Mouse (Mus musculus): ENCODE measurements around the gene Pigs. TPM values are rescaled to one million over a fixed set of nuclear protein-coding genes. Genes with fewer than 3 reads are reported as not detected.

The Pigs gene
- total RNA-seq, 2 experiments from 2014 or later, result 23.0 to 23.6 TPM

GRCm38 (mm10) chr11:78360125-78360788, 32.0 kb downstream of the Pigs start:
- DNase-seq (ENCODE audit: low spot score), result no peak
- intact Hi-C loops (cut with DNase I), result loop anchor here (1.0 to 5.0 kb wide), 2 partner anchors 39 to 92 kb away; no protein-coding TSS in a partner anchor

- DNase-seq (ENCODE audit: low spot score), result no peak
- intact Hi-C loops (cut with DNase I), result loop anchor here (1.0 to 5.0 kb wide), 2 partner anchors 39 to 92 kb away; no protein-coding TSS in a partner anchor
Measured at GRCm38 (mm10) chr11:78360789-78361131, 32.5 kb downstream of the Pigs start.

GRCm38 (mm10) chr11:78363309-78364007, 35.2 kb downstream of the Pigs start:
- intact Hi-C loops (cut with DNase I), result loop anchor here (5.0 kb wide), 1 partner anchor 89 kb away; no protein-coding TSS in a partner anchor

GRCm38 (mm10) chr11:78364103-78364502, 35.9 kb downstream of the Pigs start:
- intact Hi-C loops (cut with DNase I), result loop anchor here (5.0 kb wide), 1 partner anchor 88 kb away; no protein-coding TSS in a partner anchor
- DNase-seq (ENCODE audit: low spot score), result no peak

More at GRCm38 (mm10) chr11:78363309-78364007, 35.2 kb downstream of the Pigs start:
- DNase-seq (ENCODE audit: low spot score), result no peak

- DNase-seq (ENCODE audit: low spot score), result no peak
- intact Hi-C loops (cut with DNase I), result no loop called here
Measured at GRCm38 (mm10) chr11:78367456-78368225, 39.4 kb downstream of the Pigs start.

- intact Hi-C loops (cut with DNase I), result no loop called here
- no peak for DNase-seq (ENCODE audit: low spot score)
Measured at GRCm38 (mm10) chr11:78370389-78370788, 42.2 kb downstream of the Pigs start.

- intact Hi-C loops (cut with DNase I), result no loop called here
Measured at GRCm38 (mm10) chr11:78371711-78372110, 43.5 kb downstream of the Pigs start.

GRCm38 (mm10) chr11:78372166-78372565, 44.0 kb downstream of the Pigs start:
- no peak for DNase-seq (ENCODE audit: low spot score)
- intact Hi-C loops (cut with DNase I), result no loop called here

More at GRCm38 (mm10) chr11:78371711-78372110, 43.5 kb downstream of the Pigs start:
- no peak for DNase-seq (ENCODE audit: low spot score)

- intact Hi-C loops (cut with DNase I), result no loop called here
- no peak for DNase-seq (ENCODE audit: low spot score)
Measured at GRCm38 (mm10) chr11:78372610-78373009, 44.4 kb downstream of the Pigs start.

- no peak for DNase-seq (ENCODE audit: low spot score)
- intact Hi-C loops (cut with DNase I), result no loop called here
Measured at GRCm38 (mm10) chr11:78374147-78374546, 45.9 kb downstream of the Pigs start.

- intact Hi-C loops (cut with DNase I), result no loop called here
- no peak for DNase-seq (ENCODE audit: low spot score)
Measured at GRCm38 (mm10) chr11:78377549-78378159, 49.4 kb downstream of the Pigs start.

- no peak for DNase-seq (ENCODE audit: low spot score)
- intact Hi-C loops (cut with DNase I), result no loop called here
Measured at GRCm38 (mm10) chr11:78380351-78380750, 52.1 kb downstream of the Pigs start.

- no peak for DNase-seq (ENCODE audit: low spot score)
- intact Hi-C loops (cut with DNase I), result no loop called here
Measured at GRCm38 (mm10) chr11:78380996-78381395, 52.8 kb downstream of the Pigs start.

GRCm38 (mm10) chr11:78382286-78382685, 54.1 kb downstream of the Pigs start:
- intact Hi-C loops (cut with DNase I), result no loop called here
- no peak for DNase-seq (ENCODE audit: low spot score)

- no peak for DNase-seq (ENCODE audit: low spot score)
- intact Hi-C loops (cut with DNase I), result no loop called here
Measured at GRCm38 (mm10) chr11:78382701-78383100, 54.5 kb downstream of the Pigs start.

GRCm38 (mm10) chr11:78385776-78386175, 57.6 kb downstream of the Pigs start:
- DNase-seq (ENCODE audit: low spot score), result no peak
- intact Hi-C loops (cut with DNase I), result no loop called here

GRCm38 (mm10) chr11:78386508-78387043, 58.4 kb downstream of the Pigs start, which contains the start of gene Foxn1:
Gene Foxn1, minus strand, starts transcription at chr11:78386558.
- DNase-seq (ENCODE audit: low spot score), result no peak
- intact Hi-C loops (cut with DNase I), result no loop called here
